Mouse (Mus musculus) layer of hippocampus, adult 9-10 months (tissue): ENCODE measurements around the gene Ccdc88c.
A peak's percentile ranks its signal among the peaks of the same experiment; 100 is the strongest.

Experiments used
- DNase-seq: peaks from one replicate; pipeline ENCODE4 v3.0.0; 2022; ENCODE audit warnings: low spot score

Ccdc88c gene

GRCm38 (mm10) chr12:100997830-100998563, 30.9 kb downstream of the Ccdc88c start:
- no peak for DNase-seq

DNA sequence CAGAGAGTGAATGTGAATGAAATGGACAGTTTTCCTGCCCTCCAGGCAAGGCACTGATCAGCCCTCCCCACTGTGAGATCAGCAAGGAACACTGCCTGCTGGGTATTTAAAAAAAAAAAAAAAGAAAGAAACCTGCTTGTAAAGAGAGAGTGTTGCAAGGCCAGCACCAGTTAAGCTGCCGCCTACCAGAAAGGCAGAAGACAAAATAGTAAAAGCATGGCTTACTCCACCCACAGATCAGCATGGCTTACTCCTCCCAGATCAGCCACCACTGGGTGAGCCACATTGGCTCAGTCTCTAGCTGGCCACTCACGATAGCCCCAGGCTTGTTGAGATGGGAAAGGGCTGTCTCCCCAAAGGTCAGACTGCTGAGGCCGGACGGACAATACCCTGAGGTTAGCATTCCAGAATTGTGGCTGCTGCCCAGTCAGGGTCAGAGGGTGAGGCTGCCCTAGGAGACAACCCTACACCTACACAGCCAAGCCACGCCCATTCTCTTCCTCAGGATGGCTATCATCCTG, 32.4 kb downstream of the Ccdc88c start:
- DNase-seq: no peak

DNA sequence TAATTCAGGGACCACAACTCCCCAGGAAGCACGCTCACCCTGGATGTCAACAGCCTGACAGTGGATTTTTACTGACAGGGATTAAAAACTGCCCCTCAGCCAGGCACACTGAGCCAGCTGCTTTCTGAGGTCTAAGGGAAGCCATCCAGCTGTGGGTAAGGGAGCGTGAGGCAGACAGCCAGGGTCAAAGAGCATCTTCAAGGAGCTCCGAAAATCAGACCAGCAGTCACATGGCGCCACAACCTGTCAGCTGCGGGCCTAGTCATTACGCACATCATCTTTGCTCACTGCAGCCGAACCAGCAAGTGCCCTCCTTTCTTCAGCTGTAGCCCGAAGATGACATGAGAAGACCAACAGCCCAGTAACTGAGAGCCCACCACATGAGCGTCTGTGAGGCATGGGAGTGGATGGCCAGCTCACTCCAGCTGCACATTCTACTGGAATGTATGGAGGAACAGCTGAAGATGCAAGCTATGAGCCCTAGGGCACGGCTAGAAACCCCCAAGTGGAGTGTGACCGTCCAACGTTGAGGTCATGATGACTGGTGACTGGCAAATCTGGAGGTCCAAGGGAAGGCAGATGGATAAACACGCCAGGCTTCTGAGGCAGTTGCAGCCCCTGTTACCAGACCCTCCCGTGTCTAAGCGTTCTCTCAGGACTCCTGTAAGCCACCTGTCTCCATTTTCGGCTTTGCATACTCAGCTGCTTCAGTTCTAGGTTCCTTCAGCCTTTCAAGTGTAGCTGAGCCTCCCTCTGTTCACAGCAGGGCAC, 33.1 kb downstream of the Ccdc88c start:
- DNase-seq: no peak

DNA sequence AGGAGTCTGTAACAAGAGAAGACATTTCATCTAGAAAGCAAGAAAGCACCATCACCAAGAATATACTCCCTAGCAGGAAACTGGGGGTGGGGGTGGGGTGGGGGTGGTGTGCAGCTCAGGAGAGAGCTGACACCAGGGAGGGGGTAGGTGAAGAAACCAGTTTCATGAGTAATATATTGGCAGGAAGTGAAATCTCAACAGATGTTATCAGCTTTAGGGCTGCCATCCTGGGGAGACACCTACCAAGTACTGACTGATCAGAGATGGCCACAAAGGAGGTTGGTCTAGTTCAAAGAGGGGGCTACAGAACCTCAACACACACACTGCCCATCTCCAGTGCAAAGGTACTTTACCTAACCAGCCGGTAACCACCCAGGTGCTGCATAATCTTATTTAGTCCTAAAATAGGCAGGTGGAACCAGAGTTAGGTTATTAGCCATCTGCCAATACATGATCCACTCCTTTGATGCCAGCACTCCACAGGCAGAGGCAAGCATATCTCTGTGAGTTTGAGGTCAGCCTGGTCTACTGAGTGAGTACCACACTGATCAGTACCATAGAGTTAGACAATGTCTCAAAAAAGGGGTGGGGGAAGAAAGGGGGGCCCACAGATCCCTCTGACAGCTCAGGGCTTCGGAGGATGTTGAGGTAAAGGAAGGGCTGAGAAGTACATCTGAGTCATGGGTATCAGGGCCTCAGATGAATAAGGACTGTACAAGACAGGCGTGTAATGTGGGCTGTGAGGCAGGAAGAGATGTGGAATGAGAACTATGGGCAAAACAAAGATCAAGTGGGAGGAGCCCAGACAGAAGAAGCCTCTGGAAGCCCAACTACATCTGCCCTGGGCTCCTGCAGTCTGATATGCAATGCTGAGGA, 34.5 kb downstream of the Ccdc88c start:
- DNase-seq: no peak

- no peak for DNase-seq
Observed at GRCm38 (mm10) chr12:100993146-100993545, 35.7 kb downstream of the Ccdc88c start.

DNA sequence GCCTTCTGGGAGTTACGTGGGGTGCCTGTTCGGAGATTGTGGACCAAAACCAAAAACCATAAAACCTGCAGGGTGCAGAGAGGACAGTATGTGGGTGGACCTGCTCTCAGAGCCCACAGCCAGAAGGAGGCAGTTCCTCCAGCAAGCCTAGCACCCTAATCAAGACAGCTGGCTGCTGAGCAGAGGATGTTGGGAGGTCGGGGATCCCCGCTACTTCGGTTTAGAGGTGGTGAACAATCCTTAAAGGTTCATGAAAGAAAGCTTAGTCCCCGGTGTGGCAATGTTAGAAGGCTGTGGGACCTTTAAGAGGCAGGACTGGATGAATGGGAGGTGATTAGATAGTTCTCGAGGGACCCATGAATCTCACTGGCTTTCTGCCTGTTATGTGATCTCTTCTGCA, 36.4 kb downstream of the Ccdc88c start:
- DNase-seq: no peak

- DNase-seq: no peak
Observed at GRCm38 (mm10) chr12:100991119-100991518, 37.7 kb downstream of the Ccdc88c start.

GRCm38 (mm10) chr12:100990291-100990690, 38.6 kb downstream of the Ccdc88c start:
- DNase-seq: no peak

GRCm38 (mm10) chr12:100989780-100990288, 39.0 kb downstream of the Ccdc88c start:
- no peak for DNase-seq

- peak; percentile 65 for DNase-seq
Observed at GRCm38 (mm10) chr12:100988324-100989130, 40.3 kb downstream of the Ccdc88c start.

- DNase-seq: no peak
Observed at GRCm38 (mm10) chr12:100986423-100986822, 42.4 kb downstream of the Ccdc88c start.

DNA sequence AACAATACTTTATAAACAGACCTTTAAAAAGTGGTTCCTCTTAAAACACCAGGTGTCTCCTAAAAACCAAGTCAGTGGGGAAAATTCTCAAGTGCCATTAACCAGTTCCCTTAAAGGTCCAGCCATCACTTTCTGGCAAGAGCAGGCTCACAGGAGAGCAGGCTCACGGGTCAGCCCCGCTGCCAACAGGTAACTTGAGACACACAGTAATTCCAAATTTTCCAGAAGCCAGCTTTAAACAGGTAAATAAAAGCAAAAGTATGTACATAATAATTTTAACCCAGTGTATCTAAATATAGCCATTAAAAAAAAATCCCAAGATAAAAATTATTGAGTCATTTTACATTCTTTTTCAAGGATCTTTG, 43.1 kb downstream of the Ccdc88c start:
- DNase-seq: no peak

- no peak for DNase-seq
Observed at GRCm38 (mm10) chr12:100985050-100985792, 43.6 kb downstream of the Ccdc88c start.

DNA sequence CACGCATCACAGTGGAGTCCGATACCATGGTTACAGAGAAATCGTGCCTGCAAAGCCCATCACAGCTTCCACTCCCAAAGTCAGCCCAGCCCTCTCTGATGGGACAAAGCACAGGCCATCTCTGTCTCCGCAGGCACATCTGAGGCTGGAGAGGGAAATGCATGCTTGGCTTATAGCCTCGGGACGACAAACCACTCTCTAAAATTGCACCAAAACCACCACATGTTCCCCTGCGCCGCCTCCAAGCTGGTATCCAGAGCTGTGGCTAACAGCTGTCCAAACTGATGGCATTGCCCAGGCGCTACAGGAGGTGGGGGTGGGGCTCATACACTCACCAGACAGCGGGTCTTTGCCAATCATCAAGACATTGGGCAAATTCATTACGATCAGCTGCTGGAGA, 45.3 kb downstream of the Ccdc88c start:
- DNase-seq: no peak

GRCm38 (mm10) chr12:100982217-100982616, 46.6 kb downstream of the Ccdc88c start:
- DNase-seq: no peak

- no peak for DNase-seq
Observed at GRCm38 (mm10) chr12:100980551-100981008, 48.3 kb downstream of the Ccdc88c start.

GRCm38 (mm10) chr12:100979616-100980015, 49.2 kb downstream of the Ccdc88c start:
- no peak for DNase-seq

DNA sequence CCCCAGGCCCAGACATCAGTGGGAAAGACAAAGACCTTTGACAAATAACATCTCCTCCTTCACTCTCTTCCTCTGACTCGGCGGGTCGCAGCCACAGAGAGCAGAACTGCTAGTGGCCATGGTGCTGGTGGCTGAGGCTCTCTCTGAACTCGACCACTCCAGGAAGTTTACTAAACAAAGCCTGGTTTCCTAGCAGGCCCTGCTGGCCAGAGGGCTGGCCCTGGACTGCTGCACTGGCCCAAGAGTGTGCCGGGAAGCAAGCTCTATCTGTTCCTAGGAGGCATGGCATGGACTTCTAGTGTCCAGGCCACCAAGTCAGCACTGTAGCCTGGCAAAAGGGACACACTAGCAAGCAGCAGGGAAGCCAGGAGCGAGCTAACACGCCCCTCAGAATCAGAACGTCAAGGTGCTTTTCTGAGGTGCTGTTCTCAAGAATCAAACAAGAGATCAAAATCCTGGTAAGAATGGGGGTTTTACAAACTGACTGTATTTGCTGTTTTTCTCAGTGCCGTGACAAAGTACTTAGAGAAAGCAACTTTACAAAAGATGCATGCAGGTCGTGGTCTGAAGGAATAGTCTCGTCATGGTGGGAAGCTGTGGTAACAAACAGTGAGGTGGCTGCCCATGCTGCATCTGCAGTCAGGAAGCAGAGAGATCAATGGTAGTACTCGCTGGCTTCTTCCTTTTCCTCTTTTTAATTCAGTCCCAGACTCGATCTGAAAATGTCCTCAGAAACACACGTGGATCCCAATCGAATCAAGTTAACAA, 50.7 kb downstream of the Ccdc88c start:
- DNase-seq: no peak

- DNase-seq: no peak
Observed at GRCm38 (mm10) chr12:100977551-100977950, 51.3 kb downstream of the Ccdc88c start.

GRCm38 (mm10) chr12:100969808-100970207, 59.0 kb downstream of the Ccdc88c start:
- DNase-seq: no peak
